Mouse (Mus musculus): ENCODE results near the gene Tmem253. TPM values are rescaled to one million over a fixed set of nuclear protein-coding genes. Genes with fewer than 3 reads are reported as not detected.
A peak's percentile ranks its signal among the peaks of the same experiment; 100 is the strongest.

Tmem253 gene
- polyA plus RNA-seq, 1 experiment from 2014 or later: 0.09 TPM

GRCm38 (mm10) chr14:52016625-52017405, 1.4 kb downstream of the Tmem253 start:
- no peak overlapping the region for H3K4me3 ChIP-seq (replicated peaks)
- DNase-seq: no peak
- WGBS (ENCODE audit: insufficient replicate concordance): 80% methylated on average over 13 of the region's 13 CpGs

DNA sequence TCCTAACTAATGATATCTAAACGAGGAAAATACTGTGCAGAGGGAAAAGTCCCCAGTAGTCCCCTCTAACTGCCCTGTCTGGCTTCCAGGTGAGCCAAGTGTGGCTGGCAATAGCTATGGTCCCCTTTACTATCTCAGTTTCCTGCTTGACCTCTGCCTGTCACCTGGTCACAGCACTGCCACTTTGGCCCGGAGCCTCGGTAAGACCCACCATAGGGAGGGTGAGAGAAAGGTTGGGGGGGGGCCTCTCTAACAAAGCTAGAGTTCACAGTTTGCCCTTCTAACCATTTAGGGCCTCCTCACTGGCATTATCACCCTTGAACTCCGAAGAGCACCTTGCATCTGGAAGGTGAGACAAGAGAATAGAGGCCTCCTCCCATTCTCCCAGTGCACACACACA, 2.2 kb downstream of the Tmem253 start:
- Histone ChIP-seq H3K9me3 (replicated peaks) (no peaks in the 10 kb centered on the region), H3K9ac (peak overlapping the region; percentile 17), H3K27ac (0 out of 2 replicates have a peak overlapping the region, but pooled peaks have one; percentile 13), H3K4me1 (replicated peaks) (peaks cover 78% of the 10 kb centered on the region), H3K4me3 (replicated peaks) (no peak overlapping the region), H3K27me3 (no peaks in the 10 kb centered on the region), H3K4me2 (peak overlapping the region; percentile 88; the same call in 1 of the 2 replicates), H3K36me3 (peaks cover 5% of the 10 kb centered on the region; the same call in 1 of the 2 replicates)
- DNase-seq (no peak), ATAC-seq (ENCODE audit: low read depth) (no peak)
- 76% methylated on average over 4 of the region's 4 CpGs for WGBS (ENCODE audit: insufficient replicate concordance)

More at GRCm38 (mm10) chr14:52016625-52017405, 1.4 kb downstream of the Tmem253 start:
- Histone ChIP-seq H3K27me3 (no peaks in the 10 kb centered on the region), H3K27ac (peak overlapping the region; percentile 43; the same call in 1 of the 2 replicates), H3K9ac (peak overlapping the region; percentile 39; the same call in 1 of the 2 replicates), H3K4me2 (no peak overlapping the region), H3K36me3 (peaks cover 5% of the 10 kb centered on the region; the same call in 1 of the 2 replicates), H3K4me1 (replicated peaks) (peaks cover 69% of the 10 kb centered on the region), H3K9me3 (replicated peaks) (no peaks in the 10 kb centered on the region)
- ATAC-seq (ENCODE audit: low read depth): no peak

GRCm38 (mm10) chr14:52018248-52019050, 3.0 kb downstream of the Tmem253 start:
- Histone ChIP-seq H3K4me1 (replicated peaks) (peaks cover 84% of the 10 kb centered on the region), H3K9me3 (replicated peaks) (no peaks in the 10 kb centered on the region), H3K4me3 (replicated peaks) (peak overlapping the region; percentile 77), H3K27me3 (no peaks in the 10 kb centered on the region), H3K4me2 (peak overlapping the region; percentile 88), H3K9ac (peak overlapping the region; percentile 92), H3K36me3 (peaks cover 5% of the 10 kb centered on the region; the same call in 1 of the 2 replicates), H3K27ac (peak overlapping the region; percentile 97)
- DNase-seq: no peak
- 78% methylated on average over 15 of the region's 15 CpGs for WGBS (ENCODE audit: insufficient replicate concordance)
- no peak for ATAC-seq (ENCODE audit: low read depth)

DNA sequence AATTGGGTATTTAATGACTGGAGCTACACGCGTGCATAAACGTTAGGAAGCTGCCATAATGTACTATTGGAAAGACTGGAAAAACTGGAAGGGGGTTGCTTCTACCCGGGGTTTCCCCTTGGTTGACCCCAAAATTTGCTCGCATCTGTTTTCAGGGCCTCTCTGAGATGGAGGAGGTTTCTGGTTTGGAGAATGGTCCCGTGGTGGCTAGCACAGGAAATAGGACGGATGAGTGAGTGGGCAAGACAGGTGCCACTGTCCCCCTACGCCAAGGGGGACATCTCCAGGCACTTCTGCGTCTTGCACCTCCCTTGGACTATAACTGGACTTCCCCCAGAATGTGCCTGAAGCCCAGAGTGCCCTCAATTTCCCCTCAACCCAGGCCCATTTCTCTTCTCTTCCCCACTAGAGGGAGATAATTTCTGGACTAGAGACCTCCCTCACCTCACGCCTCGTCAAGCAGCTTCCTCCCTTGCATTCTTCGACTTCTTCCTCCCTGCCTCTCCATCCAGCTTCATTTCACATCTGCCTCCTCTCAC, 3.7 kb downstream of the Tmem253 start:
- Histone ChIP-seq H3K36me3 (peaks cover 5% of the 10 kb centered on the region; the same call in 1 of the 2 replicates), H3K4me2 (peak overlapping the region; percentile 88), H3K4me1 (replicated peaks) (peaks cover 84% of the 10 kb centered on the region), H3K9me3 (replicated peaks) (no peaks in the 10 kb centered on the region), H3K27ac (peak overlapping the region; percentile 97), H3K4me3 (replicated peaks) (peak overlapping the region; percentile 77), H3K9ac (peak overlapping the region; percentile 92), H3K27me3 (no peaks in the 10 kb centered on the region)
- 29% methylated on average over 12 of the region's 12 CpGs for WGBS (ENCODE audit: insufficient replicate concordance)
- ATAC-seq (ENCODE audit: low read depth): peak; percentile 27
- no peak for DNase-seq

- WGBS (ENCODE audit: insufficient replicate concordance): under 1% methylated on average over 73 of the region's 74 CpGs
These were observed 4.3 kb downstream of the Tmem253 start for GRCm38 (mm10) chr14:52019590-52020340.

GRCm38 (mm10) chr14:52020486-52021137, 5.2 kb downstream of the Tmem253 start, which contains the start of gene Zfp219:
TSS of gene Zfp219 (minus strand) at chr14:52020733.
- WGBS (ENCODE audit: insufficient replicate concordance): 15% methylated on average over 15 of the region's 15 CpGs

More at GRCm38 (mm10) chr14:52019590-52020340, 4.3 kb downstream of the Tmem253 start:
- peak; percentile 80 for ATAC-seq (ENCODE audit: low read depth)
- Histone ChIP-seq H3K36me3 (peaks cover 5% of the 10 kb centered on the region; the same call in 1 of the 2 replicates), H3K27ac (peak overlapping the region; percentile 97), H3K27me3 (no peaks in the 10 kb centered on the region), H3K9ac (peak overlapping the region; percentile 92), H3K4me2 (peak overlapping the region; percentile 88), H3K4me3 (replicated peaks) (peak overlapping the region; percentile 77), H3K4me1 (replicated peaks) (peaks cover 87% of the 10 kb centered on the region), H3K9me3 (replicated peaks) (no peaks in the 10 kb centered on the region)
- DNase-seq: peak; percentile 94

DNA sequence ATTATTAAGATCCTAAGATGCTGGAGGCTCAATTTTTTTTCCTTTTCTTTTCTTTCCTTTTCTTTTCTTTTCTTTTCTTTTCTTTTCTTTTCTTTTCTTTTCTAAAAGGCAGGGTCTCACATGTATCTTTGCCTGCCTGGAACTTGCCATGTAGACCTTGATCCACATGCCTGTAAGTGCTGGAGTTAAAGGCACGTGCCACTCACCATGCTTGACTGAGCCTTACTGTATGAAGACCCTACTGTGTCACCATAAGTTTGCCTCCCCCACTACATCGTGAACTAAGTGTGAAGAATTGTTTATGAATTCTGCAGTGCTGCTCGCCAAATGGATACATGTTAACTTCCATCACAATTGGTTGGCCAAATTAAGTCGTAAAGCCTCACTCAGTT, 5.7 kb downstream of the Tmem253 start:
- Histone ChIP-seq H3K4me1 (replicated peaks) (peaks cover 83% of the 10 kb centered on the region), H3K4me2 (peak overlapping the region; percentile 88), H3K9me3 (replicated peaks) (no peaks in the 10 kb centered on the region), H3K27me3 (no peaks in the 10 kb centered on the region), H3K27ac (peak overlapping the region; percentile 97), H3K4me3 (replicated peaks) (peak overlapping the region; percentile 77), H3K36me3 (peaks cover 5% of the 10 kb centered on the region; the same call in 1 of the 2 replicates), H3K9ac (peak overlapping the region; percentile 92)
- ATAC-seq (ENCODE audit: low read depth) (no peak), DNase-seq (no peak)
- WGBS (ENCODE audit: insufficient replicate concordance): 67% methylated on average over 4 of the region's 4 CpGs

More at GRCm38 (mm10) chr14:52020486-52021137, 5.2 kb downstream of the Tmem253 start, which contains the start of gene Zfp219:
- Histone ChIP-seq H3K9me3 (replicated peaks) (no peaks in the 10 kb centered on the region), H3K27ac (peak within 1 kb of the TSS; percentile 97), H3K4me2 (peak within 1 kb of the TSS; percentile 88), H3K36me3 (peaks cover 5% of the 10 kb centered on the region; the same call in 1 of the 2 replicates), H3K4me3 (replicated peaks) (peak within 1 kb of the TSS; percentile 77), H3K9ac (peak within 1 kb of the TSS; percentile 92), H3K4me1 (replicated peaks) (peaks cover 87% of the 10 kb centered on the region), H3K27me3 (no peaks in the 10 kb centered on the region)
- peak; percentile 74 for ATAC-seq (ENCODE audit: low read depth)
- DNase-seq: peak; percentile 78

GRCm38 (mm10) chr14:52021568-52022212, 6.2 kb downstream of the Tmem253 start:
- DNase-seq (no peak), ATAC-seq (ENCODE audit: low read depth) (peak; percentile 4; the same call in 1 of the 2 replicates)
- Histone ChIP-seq H3K27ac (peak overlapping the region; percentile 97), H3K4me1 (replicated peaks) (peaks cover 78% of the 10 kb centered on the region), H3K36me3 (peaks cover 5% of the 10 kb centered on the region; the same call in 1 of the 2 replicates), H3K27me3 (no peaks in the 10 kb centered on the region), H3K9ac (peak overlapping the region; percentile 92), H3K4me3 (replicated peaks) (peak overlapping the region; percentile 77; the same call in 1 of the 2 replicates), H3K9me3 (replicated peaks) (no peaks in the 10 kb centered on the region), H3K4me2 (peak overlapping the region; percentile 88)
- WGBS (ENCODE audit: insufficient replicate concordance): 48% methylated on average over 8 of the region's 8 CpGs

DNA sequence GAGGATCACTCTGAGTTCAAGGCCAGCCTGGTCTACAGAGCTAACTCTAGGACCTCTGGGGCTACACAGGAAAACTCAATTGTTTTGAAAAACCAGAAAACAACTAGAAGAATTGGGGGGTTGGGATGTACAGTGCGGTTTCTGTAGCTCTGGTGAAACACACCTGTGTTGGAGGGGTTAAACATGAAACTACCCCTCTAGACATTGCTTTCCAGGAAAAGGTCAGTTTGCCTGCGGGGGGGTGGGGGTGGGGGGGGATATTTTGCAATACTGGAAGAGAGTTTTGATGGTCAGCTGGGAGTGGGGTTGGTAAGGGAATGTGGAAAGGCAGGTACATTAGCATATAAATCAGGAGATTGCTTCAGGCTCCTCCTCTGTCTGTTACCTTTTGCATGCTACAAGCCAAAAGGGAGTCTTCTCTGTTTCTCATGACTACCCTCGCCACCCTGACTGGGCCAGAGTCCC, 6.8 kb downstream of the Tmem253 start:
- ATAC-seq (ENCODE audit: low read depth): no peak
- 61% methylated on average over 3 of the region's 3 CpGs for WGBS (ENCODE audit: insufficient replicate concordance)
- H3K27ac ChIP-seq: peak overlapping the region; percentile 97
- no peaks in the 10 kb centered on the region for H3K9me3 ChIP-seq (replicated peaks)
- no peaks in the 10 kb centered on the region for H3K27me3 ChIP-seq
- peaks cover 72% of the 10 kb centered on the region for H3K4me1 ChIP-seq (replicated peaks)
- DNase-seq: no peak
- peaks cover 5% of the 10 kb centered on the region; the same call in 1 of the 2 replicates for H3K36me3 ChIP-seq
- H3K9ac ChIP-seq: peak overlapping the region; percentile 92
- H3K4me2 ChIP-seq: peak overlapping the region; percentile 88
- H3K4me3 ChIP-seq (replicated peaks): peak overlapping the region; percentile 34

Data from liver, embryonic 13.5 days (tissue).